Mouse (Mus musculus): Measurements from ENCODE around the gene Fbxl18.
A peak's percentile ranks its signal among the peaks of the same experiment; 100 is the strongest.

Gene Fbxl18

DNA sequence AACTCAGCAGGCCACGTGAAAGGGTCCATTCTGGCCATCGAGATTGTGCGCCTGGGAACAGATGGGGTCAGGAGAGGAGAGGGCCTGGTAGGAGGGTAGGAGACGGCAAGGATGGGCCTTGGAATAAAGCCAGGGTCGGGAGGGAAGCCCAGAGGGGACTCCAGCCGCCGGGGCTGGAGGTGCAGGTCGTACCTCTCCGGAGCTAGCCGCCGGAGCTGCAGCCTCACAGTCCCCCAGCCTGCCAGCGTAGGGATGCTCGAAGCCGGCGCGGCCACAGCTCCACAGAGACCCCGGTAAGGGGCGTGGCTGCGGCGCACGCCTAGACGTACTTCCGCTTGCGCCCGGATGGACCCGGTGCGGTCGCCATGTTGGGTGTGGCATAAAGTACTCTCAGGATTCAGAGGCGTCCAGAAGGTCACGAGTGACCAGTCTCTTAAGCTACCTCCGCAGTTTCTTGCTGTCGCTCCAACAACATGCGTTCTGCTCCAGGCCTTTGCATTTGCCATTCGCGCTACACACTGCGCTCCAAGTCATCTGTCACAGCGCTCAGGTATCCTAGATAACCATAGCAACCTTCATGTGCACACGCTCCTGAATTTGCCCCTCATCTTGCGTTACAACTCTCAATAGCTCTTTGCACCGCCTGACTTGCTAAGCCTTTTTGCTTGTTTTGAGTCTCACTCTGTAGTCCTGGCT lies at the start of gene Fbxl18:
Fbxl18 (minus strand) TSS at position 504 of the 696 bp plus-strand sequence.
- DNase-seq (ENCODE audit: low spot score) = peak; percentile 85

GRCm38 (mm10) chr5:142940393-142940792 lies 45.2 kb upstream of the Fbxl18 start:
- DNase-seq (ENCODE audit: low spot score) = no peak

DNA sequence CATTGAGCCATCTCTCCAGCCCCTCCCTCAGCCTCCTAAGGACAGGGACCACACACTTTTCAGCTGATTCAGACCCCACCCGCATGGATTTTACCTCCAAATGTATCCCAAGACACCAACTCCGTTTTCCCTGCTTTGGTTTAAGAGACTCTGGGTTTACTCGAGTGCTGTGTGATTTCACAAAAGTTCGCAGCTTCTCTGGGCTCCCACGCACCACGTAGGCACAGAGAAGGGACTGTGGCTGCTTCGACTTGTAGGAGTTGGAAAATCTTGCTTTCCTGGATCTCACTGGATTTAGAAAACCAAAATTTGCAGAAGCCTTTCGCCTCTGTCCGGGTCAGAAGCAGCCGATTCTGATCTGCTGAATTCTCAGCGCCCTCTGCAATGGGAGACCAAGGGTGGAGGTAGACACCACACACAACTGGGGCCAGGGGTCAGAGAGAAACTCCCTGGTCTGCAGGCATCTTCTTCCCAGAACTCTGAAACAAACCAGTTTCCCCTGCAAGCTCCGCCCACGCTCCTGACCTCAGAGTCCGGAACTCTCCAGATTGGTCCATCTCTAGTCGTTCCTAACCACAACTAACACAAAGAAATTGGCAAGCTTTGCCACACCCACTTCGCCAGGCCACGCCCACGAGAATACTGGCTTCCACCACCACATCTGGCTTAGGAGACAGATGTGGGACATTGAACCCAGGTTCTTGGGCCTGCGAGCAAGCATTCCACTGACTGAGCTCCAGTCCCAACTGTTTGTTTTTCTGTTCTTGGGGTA lies 42.9 kb upstream of the Fbxl18 start:
- DNase-seq (ENCODE audit: low spot score) = no peak

- DNase-seq (ENCODE audit: low spot score) = peak; percentile 88
These were observed 41.1 kb upstream of the Fbxl18 start for GRCm38 (mm10) chr5:142936336-142936719.

DNA sequence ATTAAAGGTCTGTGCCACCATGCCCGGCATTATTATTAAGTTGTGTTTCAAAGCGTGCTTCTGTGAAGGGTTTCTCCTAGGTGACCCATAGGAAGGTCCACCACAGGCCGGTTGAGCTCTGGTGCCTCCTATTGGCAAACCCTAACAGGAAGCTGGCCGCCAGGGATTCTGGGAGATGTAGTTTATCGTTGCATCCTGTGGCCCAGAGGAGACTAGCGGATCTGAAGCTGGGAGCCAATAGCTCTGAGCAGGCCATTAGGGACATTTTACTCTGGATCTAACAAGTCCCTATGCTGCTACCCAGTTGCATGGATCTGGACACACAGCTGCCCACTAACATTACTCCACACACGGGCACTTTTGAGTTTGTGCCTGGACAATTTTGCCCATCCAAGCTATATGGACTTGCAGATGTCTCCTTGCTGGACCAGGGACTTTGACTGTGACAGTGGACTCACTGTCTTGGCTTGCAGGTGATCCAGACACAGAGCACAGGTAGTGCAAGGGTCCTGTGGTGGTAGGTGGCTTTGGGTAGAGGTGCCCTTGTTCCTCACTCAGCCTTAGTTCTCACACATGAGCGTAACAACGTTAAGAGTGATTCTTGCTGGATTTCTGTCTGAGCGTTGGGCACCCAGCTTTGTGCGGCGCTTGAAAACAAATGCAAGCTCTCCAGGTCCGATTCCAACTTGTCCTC lies 40.6 kb upstream of the Fbxl18 start:
- peak; percentile 55 for DNase-seq (ENCODE audit: low spot score)

DNA sequence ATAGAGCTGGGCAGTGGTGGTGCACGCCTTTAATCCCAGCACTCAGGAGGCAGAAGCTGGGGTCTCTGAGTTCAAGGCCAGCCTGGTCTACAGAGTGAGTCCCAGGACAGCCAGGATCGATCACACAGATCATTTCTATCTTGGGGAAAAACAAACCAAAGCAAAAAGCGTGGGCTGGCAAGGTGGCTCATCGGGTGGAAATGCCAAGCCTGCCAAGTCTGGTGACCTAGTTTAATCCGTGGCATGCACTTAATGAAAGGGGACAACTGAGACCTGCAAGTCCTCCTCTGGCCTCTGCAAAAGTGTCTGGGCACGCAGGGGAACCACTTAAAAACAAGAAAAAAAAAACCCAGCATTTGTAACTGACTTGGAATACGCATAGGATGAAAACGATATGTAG lies 37.5 kb upstream of the Fbxl18 start:
- no peak for DNase-seq (ENCODE audit: low spot score)

DNA sequence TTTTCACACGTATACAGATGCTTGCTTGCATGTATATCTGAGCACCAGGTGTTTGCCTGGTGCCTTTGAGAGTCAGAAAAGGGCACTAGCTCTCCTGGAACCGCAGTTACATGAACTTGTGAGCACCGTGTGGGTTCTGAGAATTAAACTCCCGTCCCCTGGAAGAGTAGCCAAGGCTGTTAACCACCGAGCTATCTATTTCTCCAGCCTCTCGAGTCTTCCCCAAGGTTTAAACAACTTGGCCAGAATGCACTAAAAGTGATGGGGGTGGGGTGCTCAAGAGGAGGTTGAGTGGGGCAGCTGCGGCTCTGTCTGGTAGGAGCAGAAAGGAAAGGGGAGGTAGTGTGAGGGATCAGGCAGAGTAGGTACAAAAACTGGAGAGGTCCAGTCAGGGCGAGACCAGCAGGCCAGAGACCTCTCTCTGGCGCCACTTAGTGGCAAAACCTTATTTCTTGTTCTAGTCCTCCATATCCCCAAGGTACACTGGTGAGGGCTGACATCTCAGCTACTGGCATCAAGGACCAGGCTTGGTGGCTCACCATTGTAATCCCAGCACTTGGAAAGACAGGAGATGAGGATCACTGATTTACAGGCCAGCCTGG lies 37.0 kb upstream of the Fbxl18 start:
- DNase-seq (ENCODE audit: low spot score) = peak; percentile 75

GRCm38 (mm10) chr5:142931241-142931745 lies 36.1 kb upstream of the Fbxl18 start:
- no peak for DNase-seq (ENCODE audit: low spot score)

DNA sequence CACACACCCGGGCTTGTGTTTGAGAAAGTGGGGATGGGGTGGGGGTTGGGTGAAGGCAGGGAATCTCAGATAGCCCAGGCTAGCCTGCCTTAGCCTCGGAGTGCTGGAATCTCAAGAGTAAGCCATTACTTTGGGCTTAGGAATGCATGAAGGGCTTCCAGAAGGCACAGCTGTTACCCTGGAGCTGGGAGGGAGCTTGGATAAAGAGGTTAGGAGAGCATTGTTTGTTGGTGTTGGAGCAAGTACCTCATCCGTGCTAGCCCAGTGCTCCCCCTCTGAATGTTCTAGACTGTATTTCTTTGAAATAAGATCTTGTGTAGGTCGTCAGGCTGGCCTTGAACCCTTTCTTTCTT lies 34.2 kb upstream of the Fbxl18 start:
- DNase-seq (ENCODE audit: low spot score) = no peak

DNA sequence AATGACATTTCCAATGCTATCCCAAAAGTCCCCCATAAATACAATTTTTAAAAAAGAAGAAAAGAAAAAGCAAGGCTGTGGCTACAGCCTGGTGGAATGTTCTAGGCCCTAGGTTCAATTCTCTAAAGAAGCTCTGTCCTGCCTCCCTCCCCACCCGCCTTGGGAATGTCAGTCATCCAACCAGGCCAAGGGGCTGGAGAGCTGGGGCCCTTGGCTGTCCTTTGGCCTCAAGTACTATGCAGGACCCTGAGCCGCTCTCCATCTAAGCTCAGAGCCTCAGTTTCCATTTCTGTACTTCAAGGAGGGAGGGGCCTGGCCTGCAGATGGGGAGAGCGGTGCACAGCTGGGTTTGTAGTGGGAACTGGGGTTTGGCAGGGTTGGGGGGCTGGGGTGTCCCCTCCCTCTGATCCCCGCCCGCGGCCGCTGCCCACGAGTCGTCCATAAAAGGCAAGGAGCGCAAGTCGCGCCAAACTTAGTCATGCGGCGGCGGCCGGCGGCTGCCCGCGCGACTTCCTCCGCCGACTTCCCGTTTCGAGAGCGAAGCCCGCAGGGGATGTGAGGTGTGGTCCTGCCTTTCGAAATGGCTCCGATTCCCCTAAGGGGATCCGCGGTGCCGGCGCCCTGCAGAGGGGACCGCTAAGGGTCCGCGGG lies 33.7 kb upstream of the Fbxl18 start:
- peak; percentile 73 for DNase-seq (ENCODE audit: low spot score)

DNA sequence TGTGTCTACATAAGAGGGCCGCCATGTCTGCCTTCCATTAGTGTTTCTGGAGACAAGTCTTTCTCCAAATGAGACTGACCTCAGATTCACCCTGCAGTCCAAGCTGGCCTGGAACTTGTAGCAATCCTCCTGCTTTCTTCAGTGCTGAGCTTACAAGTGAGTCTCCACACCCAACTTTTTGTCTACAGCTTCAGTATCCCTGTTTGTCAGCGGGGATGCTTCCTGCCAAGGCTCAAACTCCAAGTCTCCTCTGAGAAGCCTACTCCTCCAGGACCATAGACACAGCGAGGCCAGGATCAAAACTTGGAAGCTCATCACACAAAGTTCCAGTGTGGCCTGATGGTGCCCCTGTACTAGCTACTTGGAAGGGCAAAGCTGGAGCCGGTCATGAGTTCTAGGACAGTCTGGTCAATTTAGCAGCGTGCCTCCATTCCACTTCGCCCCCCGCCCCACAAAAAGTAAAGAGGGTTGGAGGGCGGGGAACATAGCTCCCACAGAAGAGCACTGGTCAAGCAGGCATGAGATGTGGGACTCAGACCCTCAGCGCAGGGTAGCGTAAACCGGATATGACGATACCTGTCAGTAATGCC lies 32.2 kb upstream of the Fbxl18 start:
- no peak for DNase-seq (ENCODE audit: low spot score)

DNA sequence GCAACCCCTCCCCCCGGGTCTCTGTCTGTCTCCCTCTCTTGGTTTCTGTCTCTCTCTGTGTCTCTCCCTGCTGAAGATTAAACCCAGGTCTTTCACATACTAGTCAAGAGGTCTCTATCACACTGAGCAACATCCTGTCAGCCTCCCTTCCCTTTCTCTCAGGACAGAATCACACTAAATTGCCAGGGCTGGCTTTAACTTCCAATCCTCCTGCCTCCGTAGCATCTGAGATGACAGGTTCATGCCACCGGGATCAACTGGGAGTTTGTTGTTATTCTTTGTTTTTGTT lies 31.7 kb upstream of the Fbxl18 start:
- no peak for DNase-seq (ENCODE audit: low spot score)

GRCm38 (mm10) chr5:142926204-142926939 lies 31.2 kb upstream of the Fbxl18 start:
- DNase-seq (ENCODE audit: low spot score) = peak; percentile 36

- no peak for DNase-seq (ENCODE audit: low spot score)
These were observed 29.2 kb upstream of the Fbxl18 start for GRCm38 (mm10) chr5:142924336-142924959.

- DNase-seq (ENCODE audit: low spot score) = no peak
These were observed 28.6 kb upstream of the Fbxl18 start for GRCm38 (mm10) chr5:142923781-142924180.

GRCm38 (mm10) chr5:142922251-142922650 lies 27.0 kb upstream of the Fbxl18 start:
- no peak for DNase-seq (ENCODE audit: low spot score)

- no peak for DNase-seq (ENCODE audit: low spot score)
These were observed 25.8 kb upstream of the Fbxl18 start for GRCm38 (mm10) chr5:142921074-142921459.

DNA sequence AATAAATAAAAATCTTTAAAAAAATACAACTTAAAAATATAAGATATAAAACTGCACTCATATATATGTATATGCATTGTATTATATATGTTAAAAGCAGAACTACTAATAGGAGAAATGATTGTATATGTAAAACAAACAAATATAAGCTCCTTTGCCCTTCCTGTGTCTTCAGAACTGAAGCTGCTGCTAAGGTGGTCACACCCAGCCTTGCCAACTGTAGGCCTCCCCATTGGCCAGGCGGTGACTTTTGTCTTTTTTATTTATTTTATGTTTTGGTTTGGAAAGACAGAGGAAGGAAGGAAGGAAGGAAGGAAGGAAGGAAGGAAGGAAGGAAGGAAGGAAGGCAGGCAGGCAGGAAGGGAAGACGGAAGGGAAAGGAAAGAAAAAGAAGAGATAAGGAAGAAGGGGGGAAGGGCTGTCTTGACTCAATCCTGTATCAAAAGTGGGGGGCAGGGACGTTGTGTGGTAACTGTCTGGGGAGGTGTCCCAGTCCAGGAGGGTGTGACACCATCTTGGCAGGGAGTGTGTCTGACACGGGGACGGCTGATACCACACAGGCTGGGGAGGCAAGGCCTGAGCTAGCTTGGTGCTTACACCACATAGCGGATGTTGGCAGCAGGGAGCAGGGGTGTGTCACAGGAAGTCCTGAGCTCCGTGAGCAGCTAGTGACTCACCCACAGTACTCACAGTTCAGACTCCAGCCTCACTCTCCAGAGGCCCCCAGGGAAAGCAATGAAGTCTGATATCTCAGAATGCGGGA lies 25.3 kb upstream of the Fbxl18 start:
- peak; percentile 63 for DNase-seq (ENCODE audit: low spot score)

DNA sequence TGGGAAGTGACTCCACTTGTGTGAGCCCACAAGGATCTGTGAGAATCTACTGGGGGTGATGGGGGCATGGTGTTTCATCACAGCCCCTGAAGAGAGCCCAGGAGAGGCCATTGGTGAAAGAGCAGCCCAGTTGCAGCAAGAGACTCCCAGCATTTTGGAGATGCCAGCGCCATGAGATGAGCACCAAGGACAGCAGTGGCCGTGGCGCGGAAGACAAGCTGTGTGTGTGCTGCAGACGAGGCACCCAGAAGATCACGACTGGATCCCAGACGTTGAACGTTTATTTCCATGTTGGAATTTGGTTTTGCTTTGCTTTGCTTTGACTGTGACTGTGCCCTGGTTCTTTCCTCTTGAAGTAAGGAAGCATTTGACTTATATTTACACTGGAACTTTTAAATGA lies 22.2 kb upstream of the Fbxl18 start:
- DNase-seq (ENCODE audit: low spot score) = no peak

- DNase-seq (ENCODE audit: low spot score) = no peak
These were observed 21.4 kb upstream of the Fbxl18 start for GRCm38 (mm10) chr5:142916593-142916992.

Data from urinary bladder, postnatal 25 days (tissue).